Mouse (Mus musculus) forelimb bud, embryonic 11.5 days (tissue): ENCODE results near the gene Nifk.

Experiments used
- DNase-seq: peaks from one replicate; pipeline ENCODE4 v3.0.0-alpha.2; 2012; ENCODE audit warnings: low read depth, low spot score

Nifk gene

GRCm38 (mm10) chr1:118380105-118380786 lies 58.6 kb downstream of the Nifk start:
- DNase-seq, result no peak
